Mouse (Mus musculus): ENCODE measurements around the gene Dcxr.
"Not testable (repeated sequence)": the region's sequence is repeated elsewhere in the genome, so short reads cannot be mapped to it uniquely, and the experiment has no call there.

The Dcxr gene

DNA sequence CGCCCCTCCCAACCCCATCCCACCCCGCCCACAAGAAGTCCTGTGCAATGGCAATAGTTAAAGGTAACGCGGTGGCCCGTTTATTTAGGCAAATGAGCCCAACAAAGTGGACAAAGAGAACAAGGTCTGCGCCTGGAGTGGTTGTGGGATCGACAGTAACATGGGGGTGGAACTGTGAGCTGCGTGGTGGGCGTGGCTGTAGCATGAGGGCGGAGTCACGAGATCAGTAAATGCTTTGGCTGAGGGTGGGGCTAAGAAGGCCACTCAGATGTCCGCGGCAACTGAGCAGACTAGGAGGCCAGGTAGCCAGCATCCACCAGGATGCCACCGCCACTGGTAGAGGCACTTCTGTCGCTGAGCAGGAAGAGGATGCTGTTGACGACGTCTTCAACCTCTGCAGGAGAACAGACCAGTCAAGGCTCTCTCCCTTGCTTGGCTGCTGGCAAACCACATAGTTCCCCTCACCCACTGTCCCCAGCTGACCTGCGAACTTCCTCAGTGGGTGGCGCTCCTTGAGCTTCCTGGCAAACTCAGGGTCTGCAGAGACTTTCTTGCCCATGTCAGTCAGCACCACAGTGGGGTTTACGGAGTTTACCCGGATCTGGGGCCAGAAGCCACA lies 2.5 kb upstream of the Dcxr start:
- not testable (repeated sequence) for DNase-seq (ENCODE audit: low spot score in 2 of 2)

GRCm38 (mm10) chr11:120728530-120729240 lies 1.6 kb upstream of the Dcxr start:
- no peak for DNase-seq (ENCODE audit: low spot score in 2 of 2)

- DNase-seq (ENCODE audit: low spot score in 2 of 2), result no peak
Observed at GRCm38 (mm10) chr11:120727564-120727963, 483 bp upstream of the Dcxr start.

DNA sequence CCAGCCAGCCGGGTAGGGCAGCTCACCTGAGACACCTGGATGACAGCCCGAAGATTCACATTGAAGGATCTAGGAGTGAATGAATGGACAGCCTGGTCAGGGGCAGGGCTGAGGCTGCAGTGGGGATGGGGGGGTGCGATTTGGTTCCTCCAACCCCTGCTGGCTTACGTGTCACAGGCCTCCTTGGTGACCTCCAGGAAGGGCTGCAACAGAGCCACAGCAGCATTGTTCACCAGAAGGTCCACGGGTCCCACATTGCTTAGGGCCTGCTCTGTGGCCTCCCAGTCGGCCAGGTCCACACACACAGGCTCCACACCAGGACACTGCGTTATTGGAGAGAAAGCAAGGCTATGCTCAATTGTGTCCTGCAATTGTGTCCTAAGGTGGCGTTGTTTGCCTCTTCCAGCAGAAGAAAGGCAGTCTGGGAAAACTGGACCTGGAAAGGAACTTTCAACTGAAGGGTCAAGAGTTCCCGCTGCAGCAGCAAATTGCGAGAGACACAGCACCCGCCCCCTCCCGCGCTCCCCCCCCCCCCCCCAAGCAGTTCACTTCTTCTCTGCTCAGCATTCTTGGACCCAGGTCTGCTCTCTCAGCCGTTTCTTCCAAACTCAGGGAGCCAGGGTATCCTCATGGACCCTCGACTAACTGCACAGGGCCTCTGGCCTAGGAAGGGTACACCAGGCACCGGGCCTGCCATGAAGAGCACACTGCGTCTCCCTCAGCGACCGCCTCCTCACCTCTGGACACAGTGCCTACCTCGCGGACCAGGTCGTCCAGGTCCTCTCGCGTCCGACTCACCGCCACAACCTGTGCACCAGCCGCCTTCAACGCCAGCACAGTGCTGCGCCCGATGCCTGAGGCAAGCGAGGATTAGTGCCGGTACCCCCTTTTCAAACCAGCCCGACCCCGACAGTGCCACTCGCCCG lies 575 bp downstream of the Dcxr start:
- DNase-seq (ENCODE audit: low spot score in 2 of 2), result no peak

- DNase-seq (ENCODE audit: low spot score in 2 of 2), result no peak
Observed at GRCm38 (mm10) chr11:120723509-120723908, 3.6 kb downstream of the Dcxr start.

GRCm38 (mm10) chr11:120722761-120723382 lies 4.2 kb downstream of the Dcxr start:
- DNase-seq (ENCODE audit: low spot score in 2 of 2), result no peak

- no peak for DNase-seq (ENCODE audit: low spot score in 2 of 2)
Observed at GRCm38 (mm10) chr11:120722067-120722630, 4.9 kb downstream of the Dcxr start.

GRCm38 (mm10) chr11:120721124-120722066 lies 5.7 kb downstream of the Dcxr start, which contains the start of gene Rac3:
Rac3 (plus strand) TSS chr11:120721470.
- no peak for DNase-seq (ENCODE audit: low spot score in 2 of 2)

DNA sequence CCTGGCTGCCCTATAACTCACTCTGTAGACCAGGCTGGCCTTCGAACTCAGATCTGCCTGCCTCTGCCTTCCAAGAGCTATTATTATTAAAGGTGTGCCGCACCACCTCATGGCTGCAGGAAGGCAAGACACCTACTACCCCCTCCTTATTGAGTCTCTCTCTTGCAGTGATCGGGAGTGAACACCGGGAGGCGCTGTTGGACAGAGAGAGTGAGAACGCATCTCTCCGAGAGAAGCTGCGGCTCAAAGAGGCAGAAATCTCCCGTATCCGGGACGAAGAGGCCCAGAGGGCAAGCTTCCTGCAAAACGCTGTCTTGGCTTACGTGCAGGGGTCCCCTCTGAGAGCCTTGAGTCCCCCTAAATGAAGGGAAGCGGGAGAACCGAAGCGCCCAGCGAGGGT lies 6.6 kb downstream of the Dcxr start:
- peak; percentile 80 to 81 for DNase-seq (ENCODE audit: low spot score in 2 of 2)

- no peak for DNase-seq (ENCODE audit: low spot score in 2 of 2)
Observed at GRCm38 (mm10) chr11:120719841-120720376, 7.2 kb downstream of the Dcxr start.

DNA sequence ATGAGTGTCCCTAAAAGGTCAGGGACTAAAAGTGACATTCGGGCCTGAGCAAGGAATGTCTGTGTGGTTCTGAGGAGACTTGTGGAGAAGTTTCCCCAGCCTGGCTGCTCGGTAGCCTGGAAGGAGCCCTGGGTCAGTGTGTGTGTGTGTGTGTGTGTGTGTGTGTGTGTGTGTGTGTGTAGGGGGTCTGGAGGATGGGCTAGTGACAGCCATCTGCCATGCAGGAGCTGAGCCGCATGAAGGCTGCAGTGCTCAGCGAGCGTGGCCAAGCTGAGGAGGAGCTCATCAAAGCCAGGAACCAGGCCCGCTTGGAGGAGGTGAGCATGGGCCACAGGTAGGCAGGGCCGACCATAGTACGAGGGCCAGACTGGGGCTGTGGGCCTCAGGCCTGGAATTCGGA lies 7.8 kb downstream of the Dcxr start:
- DNase-seq (ENCODE audit: low spot score in 2 of 2), result no peak

DNA sequence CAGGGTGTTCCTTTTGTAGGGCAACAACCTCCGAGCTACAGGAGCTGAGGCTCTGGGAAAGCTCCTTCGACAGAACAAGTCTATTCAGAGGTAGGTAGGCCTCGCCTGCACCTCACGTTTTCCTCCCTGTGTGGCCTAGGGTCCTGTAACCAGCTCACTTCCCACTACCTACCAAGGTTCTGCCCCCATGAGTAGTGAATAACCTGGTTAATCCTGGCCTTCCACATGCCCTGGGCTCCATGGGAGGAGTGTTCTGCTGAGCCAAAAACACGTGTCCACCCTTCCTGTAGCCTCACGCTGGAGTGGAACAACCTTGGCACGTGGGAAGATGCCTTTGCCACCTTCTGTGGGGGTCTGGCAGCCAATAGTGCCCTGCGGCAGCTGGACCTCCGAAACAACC lies 11.9 kb downstream of the Dcxr start:
- DNase-seq (ENCODE audit: low spot score in 2 of 2), result no peak

GRCm38 (mm10) chr11:120714546-120714945 lies 12.5 kb downstream of the Dcxr start:
- DNase-seq (ENCODE audit: low spot score in 2 of 2), result no peak

- DNase-seq (ENCODE audit: low spot score in 2 of 2), result peak; percentile 84 to 97
Observed at GRCm38 (mm10) chr11:120713580-120714518, 13.2 kb downstream of the Dcxr start, which contains the start of the genes Cenpx and Lrrc45. Cenpx (minus strand) TSS chr11:120713738. Lrrc45 (plus strand) TSS chr11:120713925.

- DNase-seq (ENCODE audit: low spot score in 2 of 2), result no peak
Observed at GRCm38 (mm10) chr11:120712771-120713568, 14.1 kb downstream of the Dcxr start.

GRCm38 (mm10) chr11:120711980-120712604 lies 15.0 kb downstream of the Dcxr start:
- DNase-seq (ENCODE audit: low spot score in 2 of 2), result no peak

- DNase-seq (ENCODE audit: low spot score in 2 of 2), result no peak
Observed at GRCm38 (mm10) chr11:120710672-120711071, 16.4 kb downstream of the Dcxr start.

DNA sequence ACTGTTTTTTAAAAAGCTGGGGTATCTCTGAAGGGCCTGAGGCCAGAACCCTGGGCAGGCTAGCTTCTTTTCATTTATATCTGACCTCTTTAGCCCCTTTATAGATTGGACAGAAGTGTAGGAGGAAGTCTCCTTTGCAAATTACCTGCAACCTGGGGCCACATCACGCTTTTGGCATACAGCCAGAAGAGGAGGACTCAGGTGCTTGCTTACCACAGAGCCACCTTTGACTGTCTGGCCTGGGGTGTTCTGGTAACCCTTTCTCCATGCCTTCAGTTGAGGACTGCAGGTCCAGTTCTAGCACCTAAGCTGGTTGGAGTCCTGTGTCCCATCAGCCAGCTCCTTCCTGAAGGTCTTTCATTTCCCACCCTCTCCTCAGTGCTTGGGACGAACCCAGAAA lies 17.5 kb downstream of the Dcxr start:
- DNase-seq (ENCODE audit: low spot score in 2 of 2), result no peak

Data from urinary bladder, adult 18-20 months (tissue).